Mouse (Mus musculus): Measurements from ENCODE around the gene Rtcb.

Gene Rtcb

DNA sequence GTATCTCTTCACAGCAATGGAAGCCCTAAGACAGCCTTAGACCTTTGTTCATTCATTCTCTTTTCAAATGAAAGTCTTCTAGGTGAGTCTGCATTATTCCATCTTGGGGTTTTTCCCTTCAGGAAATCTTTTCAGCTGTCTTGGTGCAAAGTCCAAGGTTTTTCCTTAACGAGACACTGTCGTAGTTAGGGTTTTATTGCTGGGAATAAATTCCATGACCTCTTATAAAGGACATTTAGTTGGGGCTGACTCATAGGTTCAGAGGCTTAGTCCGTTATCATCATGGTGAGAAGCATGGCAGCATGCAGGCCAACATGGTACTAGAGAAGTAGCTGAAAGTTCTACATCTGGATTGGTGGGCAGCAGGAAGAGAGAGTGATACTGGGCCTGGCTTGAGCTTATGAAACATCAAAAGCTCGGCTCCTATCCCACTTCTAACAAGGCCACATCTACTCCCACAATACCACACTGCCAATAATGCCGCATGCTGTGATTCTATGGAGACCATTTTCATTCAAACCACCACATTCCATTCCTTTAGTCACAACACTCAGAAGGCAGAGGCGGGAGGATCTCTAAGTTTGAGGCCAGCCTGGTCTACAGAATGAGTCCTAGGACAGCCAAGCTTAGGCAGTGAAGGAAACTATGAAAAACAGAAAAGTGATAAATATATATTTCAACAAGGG, 21.2 kb downstream of the Rtcb start:
- no peak for DNase-seq (ENCODE audit: low read depth)

DNA sequence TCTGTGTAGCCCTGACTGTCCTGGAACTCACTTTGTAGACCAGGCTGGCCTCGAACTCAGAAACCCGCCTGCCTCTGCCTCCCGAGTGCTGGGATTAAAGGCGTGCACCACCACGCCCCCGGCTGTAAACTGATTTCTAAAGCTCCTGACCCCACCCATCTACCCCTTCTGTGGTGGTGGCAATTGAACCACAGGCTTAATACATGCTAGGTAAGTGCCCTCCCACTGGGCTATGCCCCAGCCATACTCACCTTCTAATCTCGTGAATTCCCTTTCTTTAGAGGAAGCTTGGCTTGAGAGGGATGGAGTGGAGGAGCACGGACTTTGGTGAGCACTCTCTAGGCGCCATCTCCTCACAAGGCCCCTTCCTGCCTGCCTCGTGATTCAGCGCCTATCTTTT, 27.7 kb downstream of the Rtcb start:
- DNase-seq (ENCODE audit: low read depth) = no peak

DNA sequence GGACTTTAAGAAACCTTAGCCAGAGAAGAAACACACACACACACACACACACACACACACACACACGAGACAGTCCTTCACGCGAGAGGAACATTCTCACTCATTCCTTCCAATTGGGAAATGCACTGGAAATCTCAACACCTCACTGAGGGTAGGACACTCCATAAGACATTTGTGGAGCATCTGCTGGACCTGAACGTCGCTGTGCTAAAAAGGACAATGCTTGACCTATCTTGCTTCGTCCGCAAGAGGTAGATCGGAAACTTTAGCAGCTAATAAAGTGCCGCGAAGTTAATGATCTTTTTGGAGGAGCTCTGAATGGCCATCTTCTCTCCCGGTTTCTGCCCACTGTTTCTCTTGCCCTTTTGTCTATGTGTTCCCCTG, 28.4 kb downstream of the Rtcb start:
- no peak for DNase-seq (ENCODE audit: low read depth)

DNA sequence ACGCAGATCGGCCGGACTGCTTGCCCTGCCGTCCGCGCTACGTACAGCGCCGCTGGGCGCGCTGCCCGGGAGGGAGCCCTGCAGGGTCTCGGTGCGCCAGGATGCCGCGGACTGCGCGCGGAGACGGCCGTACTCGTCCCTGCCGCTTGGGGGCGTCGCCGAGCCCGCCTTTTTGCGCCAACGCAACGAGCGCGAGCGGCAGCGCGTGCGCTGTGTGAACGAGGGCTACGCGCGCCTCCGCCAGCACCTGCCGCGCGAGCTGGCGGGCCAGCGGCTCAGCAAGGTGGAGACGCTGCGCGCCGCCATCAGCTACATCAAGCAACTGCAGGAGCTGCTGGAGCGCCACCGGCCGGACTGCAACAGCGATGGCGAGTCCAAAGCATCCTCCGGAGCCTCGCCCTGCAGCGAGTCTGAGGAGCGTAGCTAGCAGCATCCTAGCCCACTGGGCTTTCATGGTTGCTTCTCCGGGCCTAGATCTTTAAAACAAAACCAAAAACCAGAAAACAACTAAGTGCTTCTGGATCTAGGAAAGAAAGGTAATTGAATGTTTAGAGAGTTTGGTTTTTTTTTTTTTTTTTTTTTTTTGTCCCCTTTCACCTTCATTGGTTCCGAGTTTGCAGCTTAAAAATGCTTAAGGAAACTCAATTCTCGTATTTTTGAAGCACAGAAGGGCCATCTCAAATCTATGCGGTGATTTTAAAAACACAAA, 29.0 kb downstream of the Rtcb start:
- DNase-seq (ENCODE audit: low read depth) = peak; percentile 34

DNA sequence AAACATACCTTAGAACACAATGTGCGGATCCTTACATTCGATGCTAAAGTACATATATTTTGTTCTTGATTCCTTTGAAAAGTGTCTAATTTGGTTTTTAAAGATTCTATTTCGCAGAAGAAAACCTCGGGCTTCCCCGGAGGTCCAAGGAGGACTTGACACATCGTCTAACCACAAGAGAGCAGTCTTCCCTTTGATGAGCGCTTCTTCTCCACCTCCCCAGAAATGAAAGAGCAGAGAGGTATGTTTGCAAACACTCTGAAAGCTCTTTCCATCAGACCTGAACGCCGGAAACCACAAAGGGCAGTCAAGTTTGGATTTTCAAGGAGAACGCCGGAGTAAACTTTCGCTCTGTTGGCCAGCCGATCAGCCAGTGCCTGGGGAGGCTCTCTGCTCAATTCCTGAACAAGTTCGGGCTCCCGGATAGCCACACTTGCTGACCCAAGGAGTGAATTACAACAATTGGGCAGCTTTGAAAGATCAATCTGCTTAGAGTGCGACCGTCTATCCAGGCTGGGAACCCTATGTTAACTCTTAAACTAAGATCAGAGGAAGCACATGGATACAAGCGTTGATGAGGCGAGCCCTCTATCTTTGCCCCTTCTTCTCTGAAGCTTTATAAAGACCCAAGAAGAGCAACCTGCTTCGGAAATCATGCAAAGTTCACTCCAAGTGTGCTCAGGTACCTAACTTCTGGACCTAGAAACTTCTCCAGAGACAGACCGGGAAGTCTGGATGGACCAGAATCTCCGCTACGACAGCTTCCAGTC, 29.8 kb downstream of the Rtcb start, which contains the start of gene Ascl4:
TSS of gene Ascl4 (plus strand) at position 6 of the 770 bp plus-strand sequence.
- no peak for DNase-seq (ENCODE audit: low read depth)

DNA sequence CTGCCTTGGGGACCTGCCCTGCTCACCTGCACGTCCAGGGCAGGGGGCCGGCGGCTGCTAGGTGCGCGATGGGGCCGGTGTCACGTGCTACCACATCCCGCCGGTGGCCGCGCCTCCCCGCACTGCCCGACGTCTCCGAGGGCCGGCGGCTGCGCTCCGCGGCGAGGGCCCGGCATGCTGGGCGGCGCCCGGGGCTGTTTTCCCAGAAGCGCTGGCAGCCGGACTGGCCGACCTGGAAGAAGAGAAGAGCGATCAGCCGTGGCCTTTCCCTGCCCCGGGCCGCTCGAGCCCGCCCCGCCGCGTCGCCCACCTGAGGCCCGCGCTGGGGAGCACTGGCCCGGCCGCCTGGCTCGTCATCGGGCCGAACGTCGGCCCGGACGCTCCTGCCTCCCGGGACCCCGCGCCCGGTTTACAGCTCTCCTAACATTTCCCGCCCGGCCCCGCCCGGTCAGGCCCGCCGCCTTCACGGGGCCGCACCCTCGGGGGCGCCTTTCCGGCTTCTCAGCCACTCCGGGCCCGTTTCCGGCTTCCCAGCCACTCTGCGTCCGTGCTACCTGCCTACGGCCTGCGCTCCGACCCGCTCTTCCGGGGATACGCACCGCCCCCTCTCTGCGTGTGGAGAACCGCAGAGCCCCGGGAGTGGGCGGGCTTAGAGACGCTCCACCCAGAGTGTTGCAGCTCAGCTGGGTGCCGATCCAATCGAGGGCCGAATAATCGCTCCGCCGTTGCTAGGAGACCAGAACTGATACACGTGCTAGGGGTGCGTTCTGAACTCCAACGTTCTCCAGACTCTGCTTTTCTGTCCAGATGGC, 40.9 kb downstream of the Rtcb start, which contains the start of gene Prdm4:
TSS of gene Prdm4 (minus strand) at position 645 of the 812 bp plus-strand sequence.
- peak; percentile 98 for DNase-seq (ENCODE audit: low read depth)

All from c-Kit-positive CD71-positive TER-119-negative erythroid progenitor cells, embryonic 14.5 days (primary cell).